Mouse (Mus musculus) adrenal gland, postnatal 25 days (tissue): Measurements from ENCODE around the gene Rgs3. TPM values are rescaled to one million over a fixed set of nuclear protein-coding genes. Genes with fewer than 3 reads are reported as not detected.

ENCODE experiments used
- DNase-seq: peaks from one replicate; pipeline ENCODE4 v3.0.0; 2021; ENCODE audit warnings: mixed read lengths
- total RNA-seq: library from RNA; stranded (reverse); gene quantifications from 2 replicates; pipeline ENCODE4 v1.2.3, GENCODE M21; 2021

The Rgs3 gene
- total RNA-seq, 1 experiment from 2014 or later: 31.5 TPM

- DNase-seq: peak; percentile 63
Observed at GRCm38 (mm10) chr4:62693839-62694238, 134.2 kb downstream of the Rgs3 start.

- no peak for DNase-seq
Observed at GRCm38 (mm10) chr4:62694703-62695439, 135.2 kb downstream of the Rgs3 start.

- DNase-seq: no peak
Observed at GRCm38 (mm10) chr4:62695523-62695922, 135.9 kb downstream of the Rgs3 start.

- no peak for DNase-seq
Observed at GRCm38 (mm10) chr4:62695946-62696345, 136.3 kb downstream of the Rgs3 start.

GRCm38 (mm10) chr4:62696699-62697404, 137.2 kb downstream of the Rgs3 start:
- DNase-seq: peak; percentile 63

GRCm38 (mm10) chr4:62697469-62697868, 137.8 kb downstream of the Rgs3 start:
- peak; percentile 90 for DNase-seq

GRCm38 (mm10) chr4:62698521-62698920, 138.9 kb downstream of the Rgs3 start:
- DNase-seq: peak; percentile 0

GRCm38 (mm10) chr4:62699191-62699812, 139.7 kb downstream of the Rgs3 start:
- DNase-seq: peak; percentile 89

GRCm38 (mm10) chr4:62700426-62700825, 140.8 kb downstream of the Rgs3 start:
- DNase-seq: no peak

GRCm38 (mm10) chr4:62703151-62703550, 143.5 kb downstream of the Rgs3 start:
- no peak for DNase-seq

- no peak for DNase-seq
Observed at GRCm38 (mm10) chr4:62704204-62704603, 144.6 kb downstream of the Rgs3 start.

- no peak for DNase-seq
Observed at GRCm38 (mm10) chr4:62705013-62705412, 145.4 kb downstream of the Rgs3 start.

GRCm38 (mm10) chr4:62705749-62706148, 146.1 kb downstream of the Rgs3 start:
- no peak for DNase-seq

- no peak for DNase-seq
Observed at GRCm38 (mm10) chr4:62708084-62708483, 148.4 kb downstream of the Rgs3 start.

- DNase-seq: no peak
Observed at GRCm38 (mm10) chr4:62708994-62709393, 149.3 kb downstream of the Rgs3 start.

GRCm38 (mm10) chr4:62709448-62709847, 149.8 kb downstream of the Rgs3 start:
- no peak for DNase-seq

- no peak for DNase-seq
Observed at GRCm38 (mm10) chr4:62711159-62711558, 151.5 kb downstream of the Rgs3 start.

- DNase-seq: no peak
Observed at GRCm38 (mm10) chr4:62711582-62711981, 151.9 kb downstream of the Rgs3 start.

GRCm38 (mm10) chr4:62720861-62721260, 161.2 kb downstream of the Rgs3 start:
- no peak for DNase-seq

GRCm38 (mm10) chr4:62722021-62722426, 162.4 kb downstream of the Rgs3 start:
- no peak for DNase-seq

- no peak for DNase-seq
Observed at GRCm38 (mm10) chr4:62723795-62724194, 164.1 kb downstream of the Rgs3 start.

- no peak for DNase-seq
Observed at GRCm38 (mm10) chr4:62726282-62726937, 166.8 kb downstream of the Rgs3 start.
